Mouse (Mus musculus) C2C12 (cell line): ENCODE data around the gene Cep295.

Experiments used
- CEBPB ChIP-seq: IDR thresholded peaks from one replicate; pipeline ENCODE4 v1.6.1; 2011; ENCODE audit warnings: low read depth, mild to moderate bottlenecking, control low read depth, moderate library complexity
- CTCF ChIP-seq: IDR thresholded peaks from one replicate; pipeline ENCODE4 v1.5.1; 2011; ENCODE audit not compliant: control insufficient read depth, insufficient read depth, insufficient read length
- MYOD1 ChIP-seq: IDR thresholded peaks from one replicate; pipeline ENCODE4 v1.6.1; 2011; ENCODE audit warnings: low read depth; ENCODE audit not compliant: control insufficient read depth, insufficient read length

GRCm38 (mm10) chr9:15308254-15308653 is 49.3 kb downstream of the Cep295 start:
- TF ChIP-seq CTCF, result no peak
- TF ChIP-seq CEBPB, result no peak
- no peak for TF ChIP-seq MYOD1
